Mouse (Mus musculus) ovary, adult 2 months (tissue): ENCODE data around the gene Siah1b. TPM values are rescaled to one million over a fixed set of nuclear protein-coding genes. Genes with fewer than 3 reads are reported as not detected.

Experiments used
- polyA plus RNA-seq: library from polyadenylated mRNA; depleted of rRNA; stranded (reverse); fragments of >200 nt; gene quantifications from 2 replicates; pipeline ENCODE4 v1.2.3, GENCODE M21; 2012; rRNA removed

Gene Siah1b
- polyA plus RNA-seq: 14.0 and 15.9 TPM in 2 replicates

DNA sequence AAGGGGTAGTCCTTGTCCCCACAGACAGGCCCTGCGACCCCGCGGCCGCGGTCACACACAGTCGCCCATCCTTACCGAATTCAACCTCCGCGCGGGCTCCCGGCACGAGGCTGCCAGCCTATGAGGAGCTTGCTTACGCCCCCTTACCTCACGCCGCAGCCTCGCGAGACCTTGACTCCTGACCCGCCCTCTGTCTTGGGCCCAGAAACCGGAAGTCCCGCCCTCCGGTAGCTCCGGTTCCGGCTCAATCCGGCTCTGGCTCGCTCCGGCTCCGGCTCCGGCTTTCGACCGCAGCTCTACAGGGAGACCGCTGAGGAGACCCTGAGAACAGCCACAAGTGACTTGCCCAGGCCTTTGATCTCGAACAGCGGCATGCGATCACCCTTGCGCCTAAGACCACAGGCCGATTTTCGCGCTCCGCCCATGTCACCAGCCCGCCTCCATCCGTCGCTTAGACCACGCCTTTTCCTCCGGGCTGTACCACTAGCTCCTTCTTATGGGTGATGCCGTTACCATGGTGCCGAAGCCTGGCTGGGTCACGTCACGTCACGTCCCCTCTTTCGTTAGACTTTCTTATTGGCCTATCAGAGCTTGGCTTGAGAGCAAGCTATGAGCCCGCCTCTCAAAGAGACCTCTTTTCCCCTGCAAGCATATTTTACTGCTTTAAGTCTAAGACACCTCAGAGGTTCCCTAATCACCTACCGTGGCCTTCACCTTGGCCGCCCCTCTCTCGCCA is at the start of gene Siah1b:
Gene Siah1b, minus strand, starts transcription at position 454 of the 736 bp plus-strand sequence.

DNA sequence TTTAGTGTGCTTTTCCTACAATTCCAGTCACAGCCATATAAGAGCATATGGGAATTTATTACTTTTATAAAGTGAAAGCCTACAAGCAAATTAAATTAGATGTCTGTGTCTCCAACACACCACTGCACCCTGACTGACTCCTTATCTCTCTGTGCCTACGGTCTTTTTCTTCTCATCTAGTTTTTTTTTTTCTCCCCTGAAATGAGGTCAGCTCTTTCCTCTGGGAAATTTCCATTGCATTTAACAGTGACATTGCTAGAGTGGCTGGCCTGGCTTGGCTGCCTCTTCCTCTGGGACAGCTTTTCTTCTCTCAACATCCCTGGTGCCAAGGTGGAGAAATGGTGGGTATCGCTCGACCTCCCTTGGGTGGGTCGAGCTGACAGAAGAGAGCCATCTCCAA is 12.3 kb upstream of the Siah1b start, which contains the start of gene Cltrn:
Gene Cltrn, plus strand, starts transcription at position 249 of the 400 bp plus-strand sequence.

DNA sequence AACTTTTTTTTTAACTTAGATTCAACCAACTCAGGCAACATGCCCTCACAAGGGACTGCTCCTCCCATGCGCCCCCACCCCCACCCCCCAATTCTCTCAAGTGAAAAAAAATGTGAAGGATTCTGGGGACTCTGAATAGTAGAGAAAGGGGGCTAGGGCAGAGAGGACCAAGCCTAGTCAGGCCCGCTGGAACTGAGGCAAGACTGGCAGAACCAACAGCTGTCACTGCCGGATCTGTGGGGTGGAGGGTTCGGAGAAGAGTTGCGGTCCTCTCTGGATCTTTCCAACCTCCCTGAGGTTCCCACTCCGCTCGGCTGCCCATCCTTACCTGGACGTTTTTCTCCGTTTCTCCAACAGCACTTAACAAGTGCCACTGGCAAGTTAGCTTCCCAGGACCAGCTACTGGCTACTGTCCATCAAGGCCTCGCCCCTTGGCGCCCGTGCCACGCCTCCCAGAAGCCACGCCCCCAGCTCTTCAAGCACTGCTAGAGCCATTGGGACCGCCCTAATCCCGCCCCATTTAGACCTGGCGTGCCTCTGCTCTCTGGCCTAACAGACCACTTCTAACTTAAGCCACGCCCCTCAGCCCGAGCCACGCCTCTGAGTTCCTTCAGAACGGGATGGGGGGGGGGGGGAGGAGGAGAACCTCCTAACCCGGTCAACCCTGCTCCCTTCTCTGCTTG is 48.5 kb downstream of the Siah1b start, which contains the start of gene Car5b:
Gene Car5b, minus strand, starts transcription at position 391 of the 683 bp plus-strand sequence.

Other genes starting within 250 kb of the Siah1b start
- gene Ap1s2, start 167.5 kb downstream of the Siah1b start, polyA plus RNA-seq: 1.9 and 4.6 TPM in 2 replicates
- 10.3 and 12.7 TPM in 2 replicates for gene Zrsr2, start 117.8 kb downstream of the Siah1b start, polyA plus RNA-seq
- 4.5 and 4.9 TPM in 2 replicates for gene Car5b, start 48.5 kb downstream of the Siah1b start, polyA plus RNA-seq
- not detected in 2 replicates for gene Cltrn, start 12.3 kb upstream of the Siah1b start, polyA plus RNA-seq
- gene Ace2, start 62.8 kb upstream of the Siah1b start, polyA plus RNA-seq: 0.31 and 0.58 TPM in 2 replicates
- gene Bmx, start 181.7 kb upstream of the Siah1b start, polyA plus RNA-seq: 0.19 and 0.39 TPM in 2 replicates
- gene Pir, start 192.9 kb upstream of the Siah1b start, polyA plus RNA-seq: 3.0 and 4.1 TPM in 2 replicates